Mouse (Mus musculus) spleen, adult 2 months (tissue): ENCODE results near the gene Gm4858.

Experiments
- CTCF ChIP-seq: fragments of 200-500 bp; IDR thresholded peaks from 2 replicates; pipeline ENCODE4 v1.5.1; 2011; ENCODE audit warnings: mild to moderate bottlenecking, inconsistent platforms; ENCODE audit not compliant: insufficient read depth, insufficient read length, insufficient replicate concordance; ENCODE audit errors: extremely low read depth
- POLR2A ChIP-seq: fragments of 200-500 bp; IDR thresholded peaks from 2 replicates; pipeline ENCODE4 v1.6.1; 2011; ENCODE audit warnings: low read depth, low read length, inconsistent platforms

DNA sequence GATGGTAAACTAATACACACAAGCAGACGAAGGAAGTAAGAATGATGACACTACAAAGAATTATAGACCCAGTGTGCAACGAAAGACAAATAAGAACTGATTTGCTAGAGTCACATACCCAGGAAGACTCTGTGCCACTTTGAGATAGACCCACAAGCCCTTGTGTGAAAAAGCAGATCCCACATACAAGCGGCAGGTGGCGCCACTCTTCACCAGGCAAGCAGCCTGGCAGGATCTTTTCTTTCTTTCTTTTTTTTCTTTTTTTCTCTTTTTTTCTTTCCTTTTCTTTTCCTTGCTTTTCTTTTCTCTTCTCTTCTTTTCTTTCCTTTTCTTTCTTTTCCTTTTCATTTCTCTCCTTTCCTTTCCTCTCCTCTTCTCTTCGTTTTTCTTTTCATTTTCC is 43.0 kb downstream of the Gm4858 start:
- no peak for TF ChIP-seq CTCF
- TF ChIP-seq POLR2A = no peak
